Mouse (Mus musculus): Measurements from ENCODE around the gene Fam117b.

Fam117b gene

GRCm38 (mm10) chr1:59913195-59913868, 526 bp downstream of the Fam117b start:
- peak; percentile 31 for DNase-seq (ENCODE audit: low read depth, low spot score)

GRCm38 (mm10) chr1:59913869-59914225, 1.0 kb downstream of the Fam117b start:
- DNase-seq (ENCODE audit: low read depth, low spot score) = peak; percentile 11

GRCm38 (mm10) chr1:59914799-59915198, 2.0 kb downstream of the Fam117b start:
- DNase-seq (ENCODE audit: low read depth, low spot score) = no peak

GRCm38 (mm10) chr1:59915843-59916610, 3.2 kb downstream of the Fam117b start:
- no peak for DNase-seq (ENCODE audit: low read depth, low spot score)

GRCm38 (mm10) chr1:59917401-59917800, 4.6 kb downstream of the Fam117b start:
- no peak for DNase-seq (ENCODE audit: low read depth, low spot score)

- DNase-seq (ENCODE audit: low read depth, low spot score) = no peak
Observed at GRCm38 (mm10) chr1:59918075-59918474, 5.3 kb downstream of the Fam117b start.

GRCm38 (mm10) chr1:59923201-59923600, 10.4 kb downstream of the Fam117b start:
- no peak for DNase-seq (ENCODE audit: low read depth, low spot score)

GRCm38 (mm10) chr1:59923673-59924072, 10.9 kb downstream of the Fam117b start:
- no peak for DNase-seq (ENCODE audit: low read depth, low spot score)

- DNase-seq (ENCODE audit: low read depth, low spot score) = no peak
Observed at GRCm38 (mm10) chr1:59924411-59924810, 11.6 kb downstream of the Fam117b start.

GRCm38 (mm10) chr1:59926021-59926672, 13.3 kb downstream of the Fam117b start:
- DNase-seq (ENCODE audit: low read depth, low spot score) = no peak

- DNase-seq (ENCODE audit: low read depth, low spot score) = no peak
Observed at GRCm38 (mm10) chr1:59927131-59927680, 14.4 kb downstream of the Fam117b start.

GRCm38 (mm10) chr1:59930926-59931325, 18.1 kb downstream of the Fam117b start:
- DNase-seq (ENCODE audit: low read depth, low spot score) = no peak

- no peak for DNase-seq (ENCODE audit: low read depth, low spot score)
Observed at GRCm38 (mm10) chr1:59932991-59933390, 20.2 kb downstream of the Fam117b start.

GRCm38 (mm10) chr1:59941063-59941462, 28.3 kb downstream of the Fam117b start:
- DNase-seq (ENCODE audit: low read depth, low spot score) = no peak

GRCm38 (mm10) chr1:59942057-59942790, 29.4 kb downstream of the Fam117b start:
- no peak for DNase-seq (ENCODE audit: low read depth, low spot score)

- DNase-seq (ENCODE audit: low read depth, low spot score) = no peak
Observed at GRCm38 (mm10) chr1:59943825-59944224, 31.0 kb downstream of the Fam117b start.

GRCm38 (mm10) chr1:59945969-59946368, 33.2 kb downstream of the Fam117b start:
- no peak for DNase-seq (ENCODE audit: low read depth, low spot score)

GRCm38 (mm10) chr1:59947509-59947908, 34.7 kb downstream of the Fam117b start:
- no peak for DNase-seq (ENCODE audit: low read depth, low spot score)

GRCm38 (mm10) chr1:59957206-59957605, 44.4 kb downstream of the Fam117b start:
- DNase-seq (ENCODE audit: low read depth, low spot score) = no peak

GRCm38 (mm10) chr1:59959941-59960340, 47.1 kb downstream of the Fam117b start:
- DNase-seq (ENCODE audit: low read depth, low spot score) = no peak

- no peak for DNase-seq (ENCODE audit: low read depth, low spot score)
Observed at GRCm38 (mm10) chr1:59966171-59966785, 53.5 kb downstream of the Fam117b start.

All from embryo, embryonic 11.5 days (tissue).